Mouse (Mus musculus) megakaryocyte, embryonic 14.5 days (primary cell): Measurements from ENCODE around the gene Lrmda. TPM values are rescaled to one million over a fixed set of nuclear protein-coding genes. Genes with fewer than 3 reads are reported as not detected.

ENCODE experiments used
- H3K27me3 ChIP-seq: replicated peaks from 2 replicates; pipeline ENCODE3; 2012; ENCODE audit warnings: inconsistent platforms
- H3K36me3 ChIP-seq: replicated peaks from 2 replicates; pipeline ENCODE3; 2012; ENCODE audit warnings: low read length, inconsistent platforms, mixed read lengths
- H3K4me1 ChIP-seq: 2 replicates; pipeline ENCODE4 v1.6.1; 2012; ENCODE audit warnings: inconsistent platforms
- H3K4me3 ChIP-seq: replicated peaks from 2 replicates; pipeline ENCODE3; 2012; ENCODE audit warnings: moderate library complexity, mild to moderate bottlenecking, inconsistent platforms
- H3K9me3 ChIP-seq: 2 replicates; pipeline ENCODE4 v1.6.1; 2012; ENCODE audit warnings: inconsistent platforms
- FLI1 ChIP-seq: IDR thresholded peaks from 2 replicates; pipeline ENCODE4 v1.6.1; 2012; ENCODE audit warnings: low read length, inconsistent platforms, mixed read lengths
- GATA1 ChIP-seq: IDR thresholded peaks from 3 replicates; pipeline ENCODE4 v1.6.1; 2012; ENCODE audit warnings: mixed read lengths, low read length, inconsistent platforms, borderline replicate concordance
- polyA plus RNA-seq: library from polyadenylated mRNA; stranded (reverse); fragments of >175 nt; gene quantifications from 2 replicates; pipeline ENCODE4 v1.2.3, GENCODE M21; 2012; ENCODE audit warnings: low replicate concordance; ENCODE audit not compliant: insufficient read depth

The Lrmda gene
- polyA plus RNA-seq, 1 experiment = 7.1 TPM

DNA sequence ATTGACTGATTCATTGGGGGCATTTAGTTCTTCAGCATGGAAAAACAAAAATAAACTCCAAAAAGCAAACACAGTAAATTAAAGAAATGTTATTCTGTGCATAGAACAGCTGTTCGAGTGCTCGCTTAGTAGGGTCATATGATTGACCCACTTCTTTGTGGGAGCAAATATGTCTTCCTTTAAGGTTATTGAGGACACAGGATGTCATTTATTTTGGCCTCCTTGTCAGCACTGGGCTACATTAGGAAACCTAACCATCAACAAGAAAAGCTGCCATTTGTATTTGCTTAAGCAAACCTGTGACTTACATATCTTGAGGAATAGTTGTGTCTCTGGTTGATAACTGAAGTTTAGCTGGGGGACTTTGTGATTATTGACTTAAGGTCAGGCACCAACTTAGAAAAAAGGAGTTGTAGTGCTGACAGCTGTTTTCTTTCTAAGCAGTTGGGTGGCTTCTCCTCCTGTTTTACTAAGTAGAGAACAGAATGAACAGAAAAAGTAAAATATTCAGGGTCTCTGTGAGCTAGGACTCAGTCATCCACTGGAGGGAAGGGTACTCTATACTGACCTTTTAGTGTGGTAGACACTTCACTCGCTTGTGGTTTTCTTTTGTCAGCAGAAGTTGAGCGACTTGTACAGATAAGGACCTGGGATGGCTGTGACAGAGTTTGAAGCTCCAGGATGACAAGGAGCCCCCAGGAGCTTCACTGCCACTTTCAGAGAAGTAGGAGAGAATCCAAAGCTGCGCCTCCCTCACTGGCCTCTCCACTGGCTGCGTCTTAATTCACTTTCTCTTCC, 696.3 kb downstream of the Lrmda start:
- TF ChIP-seq FLI1 = no peak
- no peak for TF ChIP-seq GATA1

DNA sequence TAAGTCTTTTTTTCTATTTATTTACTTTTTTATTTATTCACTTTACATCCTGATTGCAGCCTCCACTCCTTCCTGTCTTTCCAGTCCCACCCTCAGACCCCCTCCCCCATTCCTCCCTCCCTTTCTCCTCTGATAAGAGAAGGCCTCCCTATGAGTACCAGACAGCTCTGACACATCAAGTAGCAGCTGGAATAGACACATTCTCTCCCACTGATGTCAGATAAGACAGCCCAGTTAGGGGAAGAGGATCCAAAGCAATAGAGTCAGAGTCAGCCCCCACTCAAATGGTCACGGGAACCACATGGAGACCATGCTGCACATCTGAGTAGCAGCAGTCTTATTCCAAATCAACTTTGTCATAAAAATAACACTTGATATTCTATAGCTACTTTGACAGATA, 700.5 kb downstream of the Lrmda start:
- no peak for TF ChIP-seq FLI1
- TF ChIP-seq GATA1 = no peak

More for the DNA sequence above, 696.3 kb downstream of the Lrmda start:
- peaks cover 66% of the 10 kb centered on the region for H3K4me1 ChIP-seq
- no peaks in the 10 kb centered on the region for H3K36me3 ChIP-seq
- H3K27me3 ChIP-seq = no peaks in the 10 kb centered on the region
- H3K9me3 ChIP-seq = no peaks in the 10 kb centered on the region
- no peak overlapping the region for H3K4me3 ChIP-seq

GRCm38 (mm10) chr14:22721845-22722244, 702.3 kb downstream of the Lrmda start:
- Histone ChIP-seq H3K4me1 (peaks cover 21% of the 10 kb centered on the region; the same call in 1 of the 2 replicates), H3K9me3 (no peaks in the 10 kb centered on the region), H3K27me3 (no peaks in the 10 kb centered on the region), H3K4me3 (no peak overlapping the region), H3K36me3 (no peaks in the 10 kb centered on the region)
- TF ChIP-seq FLI1 = no peak
- TF ChIP-seq GATA1 = no peak

More for the DNA sequence above, 700.5 kb downstream of the Lrmda start:
- no peak overlapping the region for H3K4me3 ChIP-seq
- H3K36me3 ChIP-seq = no peaks in the 10 kb centered on the region
- H3K4me1 ChIP-seq = peaks cover 37% of the 10 kb centered on the region
- no peaks in the 10 kb centered on the region for H3K9me3 ChIP-seq
- no peaks in the 10 kb centered on the region for H3K27me3 ChIP-seq

DNA sequence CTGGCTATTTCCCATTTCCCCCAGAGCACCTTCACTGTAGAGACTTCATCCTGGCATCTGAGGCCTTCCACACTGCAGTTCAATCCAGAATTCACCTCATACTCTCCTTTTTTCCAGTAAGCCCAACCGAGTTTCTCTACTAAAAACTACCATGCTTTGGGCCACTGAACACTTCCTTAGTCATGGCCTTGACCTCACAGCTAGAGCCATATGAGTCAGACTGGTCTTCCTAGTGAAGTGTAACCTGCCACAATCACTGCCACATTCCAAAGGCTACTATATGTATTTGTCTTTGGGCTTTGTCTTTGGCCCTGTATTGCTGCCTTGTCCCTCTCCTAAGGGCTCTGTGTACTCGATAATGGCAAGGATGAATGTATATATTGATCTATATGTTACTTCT, 708.0 kb downstream of the Lrmda start:
- Histone ChIP-seq H3K36me3 (no peaks in the 10 kb centered on the region), H3K4me1 (peaks cover 5% of the 10 kb centered on the region), H3K4me3 (no peak overlapping the region), H3K27me3 (no peaks in the 10 kb centered on the region), H3K9me3 (no peaks in the 10 kb centered on the region)
- no peak for TF ChIP-seq FLI1

DNA sequence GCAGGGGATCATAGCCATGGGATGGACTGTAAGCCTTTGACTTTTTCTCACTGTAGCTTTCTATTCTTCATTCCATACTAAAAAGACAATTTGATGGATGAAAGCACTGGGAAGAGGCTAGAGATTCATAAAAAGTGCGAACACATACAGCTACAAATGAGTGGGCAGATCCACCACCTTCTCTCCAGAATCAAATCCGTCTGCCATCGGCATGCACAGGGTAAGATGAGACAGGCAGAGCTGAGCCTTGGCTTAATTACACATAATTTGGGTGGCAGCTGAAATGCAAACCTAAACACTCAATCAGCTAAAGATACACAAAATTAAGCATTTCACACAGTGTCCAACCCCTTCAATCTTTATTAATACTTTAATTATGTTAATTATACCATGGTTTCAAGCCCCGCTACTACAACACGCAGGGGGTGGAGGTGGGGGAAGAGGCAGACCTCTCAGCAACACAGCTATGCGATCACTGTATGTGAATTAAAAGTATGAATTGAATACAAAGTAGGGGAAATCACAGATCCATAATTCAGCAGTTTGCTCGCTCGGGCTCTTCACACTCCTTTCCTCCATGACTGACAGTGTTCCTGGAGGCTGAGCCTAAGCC, 709.2 kb downstream of the Lrmda start:
- TF ChIP-seq FLI1 = no peak
- TF ChIP-seq GATA1 = no peak
- Histone ChIP-seq H3K36me3 (no peaks in the 10 kb centered on the region), H3K4me1 (peaks cover 5% of the 10 kb centered on the region), H3K9me3 (no peaks in the 10 kb centered on the region), H3K4me3 (no peak overlapping the region), H3K27me3 (no peaks in the 10 kb centered on the region)

GRCm38 (mm10) chr14:22738603-22739002, 719.1 kb downstream of the Lrmda start:
- Histone ChIP-seq H3K4me3 (no peak overlapping the region), H3K4me1 (no peaks in the 10 kb centered on the region), H3K27me3 (no peaks in the 10 kb centered on the region), H3K36me3 (no peaks in the 10 kb centered on the region), H3K9me3 (no peaks in the 10 kb centered on the region)
- TF ChIP-seq FLI1 (no peak), GATA1 (no peak)

GRCm38 (mm10) chr14:22742527-22742926, 723.0 kb downstream of the Lrmda start:
- TF ChIP-seq GATA1 (no peak), FLI1 (no peak)
- H3K36me3 ChIP-seq = no peaks in the 10 kb centered on the region
- no peak overlapping the region for H3K4me3 ChIP-seq
- H3K4me1 ChIP-seq = no peaks in the 10 kb centered on the region
- no peaks in the 10 kb centered on the region for H3K27me3 ChIP-seq
- H3K9me3 ChIP-seq = no peaks in the 10 kb centered on the region

- TF ChIP-seq GATA1 (no peak), FLI1 (no peak)
- H3K36me3 ChIP-seq = no peaks in the 10 kb centered on the region
- no peaks in the 10 kb centered on the region for H3K4me1 ChIP-seq
- H3K27me3 ChIP-seq = no peaks in the 10 kb centered on the region
- no peak overlapping the region for H3K4me3 ChIP-seq
- H3K9me3 ChIP-seq = no peaks in the 10 kb centered on the region
Observed at GRCm38 (mm10) chr14:22743264-22743663, 723.8 kb downstream of the Lrmda start.

DNA sequence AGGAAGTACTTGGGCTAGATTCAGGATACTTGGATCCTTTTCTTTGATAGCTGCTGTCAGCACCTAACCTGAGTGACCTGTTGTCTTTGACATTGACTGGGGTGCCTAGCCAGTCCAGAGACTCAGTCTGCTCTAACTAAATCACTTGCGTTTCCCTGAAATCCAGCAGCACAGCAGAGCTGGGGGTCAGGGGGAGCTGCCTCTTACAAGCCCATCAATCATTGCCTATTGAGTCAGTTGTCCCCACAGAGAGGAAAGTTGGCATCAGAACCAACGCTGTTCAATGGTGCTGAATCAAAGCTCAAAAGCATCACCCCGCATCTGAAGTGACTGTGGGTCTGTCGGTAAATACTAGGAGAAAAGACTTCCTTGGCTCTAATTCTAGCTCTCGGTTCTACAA, 725.2 kb downstream of the Lrmda start:
- Histone ChIP-seq H3K9me3 (no peaks in the 10 kb centered on the region), H3K27me3 (no peaks in the 10 kb centered on the region), H3K4me3 (no peak overlapping the region), H3K36me3 (no peaks in the 10 kb centered on the region), H3K4me1 (no peaks in the 10 kb centered on the region)
- no peak for TF ChIP-seq FLI1
- TF ChIP-seq GATA1 = no peak

- H3K4me3 ChIP-seq = no peak overlapping the region
- peaks cover 4% of the 10 kb centered on the region for H3K4me1 ChIP-seq
- TF ChIP-seq FLI1 = no peak
- TF ChIP-seq GATA1 = no peak
- H3K27me3 ChIP-seq = no peaks in the 10 kb centered on the region
- no peaks in the 10 kb centered on the region for H3K36me3 ChIP-seq
- no peaks in the 10 kb centered on the region for H3K9me3 ChIP-seq
Observed at GRCm38 (mm10) chr14:22745263-22745881, 725.9 kb downstream of the Lrmda start.
